Mouse (Mus musculus): ENCODE measurements around the gene Olfr1310.
A peak's percentile ranks its signal among the peaks of the same experiment; 100 is the strongest.

Gene Olfr1310

GRCm38 (mm10) chr2:112012608-112013007 lies at the start of gene Olfr1310:
Gene Olfr1310, minus strand, starts transcription at chr2:112012708.
- no peak for DNase-seq (ENCODE audit: low read depth, low spot score)

DNA sequence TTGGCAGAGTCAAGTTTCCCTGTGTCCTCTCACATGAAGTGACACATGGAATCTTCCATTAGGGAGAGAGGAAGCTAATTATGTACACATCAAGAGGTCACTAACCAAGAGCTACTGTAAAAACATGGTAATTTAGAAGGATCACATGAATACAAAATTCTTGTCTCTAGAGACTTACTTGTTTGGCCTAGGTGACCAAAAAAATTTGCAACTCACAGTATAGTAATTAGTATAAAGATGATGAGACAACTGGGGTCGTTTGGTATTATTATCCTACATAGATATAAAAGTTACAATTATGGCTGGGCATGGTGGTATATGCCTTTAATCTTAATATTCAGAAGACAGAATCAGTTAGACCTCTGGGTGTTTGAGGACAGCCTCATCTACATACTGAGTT lies 37.6 kb upstream of the Olfr1310 start, which contains the start of gene Olfr1312:
Gene Olfr1312, minus strand, starts transcription at position 101 of the 400 bp plus-strand sequence.
- no peak for DNase-seq (ENCODE audit: low read depth, low spot score)

- DNase-seq (ENCODE audit: low read depth, low spot score): peak; percentile 8
Observed at GRCm38 (mm10) chr2:112026971-112027370, 14.5 kb upstream of the Olfr1310 start.

DNA sequence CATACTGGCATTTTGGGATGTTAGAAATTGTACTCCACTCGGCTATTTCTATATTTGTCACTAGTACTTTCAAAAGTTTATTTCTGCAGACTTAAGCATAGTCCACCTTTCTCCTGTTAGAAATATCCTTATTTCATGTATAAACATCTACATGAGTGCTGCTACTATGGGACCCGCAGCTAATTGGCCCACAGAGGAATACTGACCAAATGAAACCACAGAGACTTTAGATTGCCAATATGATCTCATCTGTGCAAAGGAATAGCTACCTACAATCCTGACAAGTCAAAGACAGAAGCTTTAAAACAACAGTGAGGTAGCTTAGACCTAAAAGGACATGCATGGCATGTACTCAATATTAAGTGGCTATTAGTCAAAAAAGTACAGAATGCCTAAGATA lies 11.8 kb upstream of the Olfr1310 start, which contains the start of gene Olfr1311:
Gene Olfr1311, minus strand, starts transcription at position 101 of the 400 bp plus-strand sequence.
- DNase-seq (ENCODE audit: low read depth, low spot score): no peak

DNA sequence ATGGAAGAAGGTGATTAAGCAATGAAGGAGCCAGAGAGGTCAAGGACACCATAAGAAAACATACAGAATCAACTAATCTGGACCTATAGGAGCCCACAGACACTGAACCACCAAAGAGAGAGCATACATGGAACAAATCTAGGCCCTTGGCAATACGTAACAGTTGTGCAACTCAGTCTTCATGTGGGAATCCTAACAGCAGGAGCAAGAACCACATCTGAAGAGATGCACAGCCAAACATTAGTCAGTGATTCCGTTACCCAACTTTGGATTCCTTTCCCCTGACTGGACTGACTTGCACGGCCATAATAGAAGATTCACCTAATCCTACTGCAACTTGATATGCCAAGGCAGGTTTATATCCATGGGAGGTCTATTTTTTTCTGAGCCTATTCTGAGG lies 2.4 kb upstream of the Olfr1310 start:
- no peak for DNase-seq (ENCODE audit: low read depth, low spot score)

- DNase-seq (ENCODE audit: low read depth, low spot score): no peak
Observed at GRCm38 (mm10) chr2:111990181-111990580, 22.3 kb downstream of the Olfr1310 start, which contains the start of gene Olfr1309. Gene Olfr1309, minus strand, starts transcription at chr2:111990281.

DNA sequence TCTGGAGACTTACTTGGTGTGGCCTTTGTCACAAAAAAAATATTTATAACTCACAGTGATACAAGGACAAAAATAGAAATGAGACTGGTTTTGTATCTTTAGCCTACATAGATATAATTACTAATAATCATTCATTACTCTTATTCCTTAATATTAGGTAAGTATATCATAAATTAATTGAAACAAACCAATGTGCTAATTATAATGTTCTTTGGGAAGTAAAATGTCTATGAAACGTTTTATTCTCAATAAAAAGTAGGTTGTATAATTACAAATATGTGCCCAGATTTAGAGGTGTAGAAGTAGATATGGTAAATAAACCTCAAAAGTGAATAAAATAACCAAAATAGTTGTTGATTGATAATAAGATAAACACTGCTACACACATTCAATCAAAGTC lies 47.7 kb downstream of the Olfr1310 start, which contains the start of gene Olfr1308:
Gene Olfr1308, minus strand, starts transcription at position 101 of the 400 bp plus-strand sequence.
- DNase-seq (ENCODE audit: low read depth, low spot score): no peak

Measured in R1 (cell line).